Mouse (Mus musculus) frontal cortex, postnatal 25 days (tissue): ENCODE results near the gene Siah3.

Source experiments
- DNase-seq, 2 experiments: peaks; one replicate each; pipeline ENCODE4 v3.0.0; 2022; ENCODE audit warnings: low spot score in 2 of 2

Gene Siah3

DNA sequence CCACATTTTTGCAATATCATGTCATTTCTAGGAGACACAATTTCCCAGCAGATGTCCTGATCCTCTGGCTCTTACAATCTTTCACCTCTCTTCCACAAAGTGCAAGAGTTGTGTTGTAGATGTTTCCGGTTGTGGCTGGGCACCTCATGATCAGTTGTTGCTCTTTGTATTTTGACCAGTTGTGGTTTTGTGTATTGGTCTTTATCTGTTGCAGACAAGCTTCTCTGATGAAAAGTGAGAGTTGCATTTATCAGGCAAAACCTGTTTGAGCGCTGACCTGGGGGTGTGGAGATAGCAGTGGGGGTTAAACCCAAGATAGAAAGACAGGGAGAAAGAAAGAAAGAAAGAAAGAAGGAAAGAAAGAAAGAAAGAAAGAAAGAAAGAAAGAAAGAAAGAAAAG lies 68.9 kb downstream of the Siah3 start:
- DNase-seq, result no peak

DNA sequence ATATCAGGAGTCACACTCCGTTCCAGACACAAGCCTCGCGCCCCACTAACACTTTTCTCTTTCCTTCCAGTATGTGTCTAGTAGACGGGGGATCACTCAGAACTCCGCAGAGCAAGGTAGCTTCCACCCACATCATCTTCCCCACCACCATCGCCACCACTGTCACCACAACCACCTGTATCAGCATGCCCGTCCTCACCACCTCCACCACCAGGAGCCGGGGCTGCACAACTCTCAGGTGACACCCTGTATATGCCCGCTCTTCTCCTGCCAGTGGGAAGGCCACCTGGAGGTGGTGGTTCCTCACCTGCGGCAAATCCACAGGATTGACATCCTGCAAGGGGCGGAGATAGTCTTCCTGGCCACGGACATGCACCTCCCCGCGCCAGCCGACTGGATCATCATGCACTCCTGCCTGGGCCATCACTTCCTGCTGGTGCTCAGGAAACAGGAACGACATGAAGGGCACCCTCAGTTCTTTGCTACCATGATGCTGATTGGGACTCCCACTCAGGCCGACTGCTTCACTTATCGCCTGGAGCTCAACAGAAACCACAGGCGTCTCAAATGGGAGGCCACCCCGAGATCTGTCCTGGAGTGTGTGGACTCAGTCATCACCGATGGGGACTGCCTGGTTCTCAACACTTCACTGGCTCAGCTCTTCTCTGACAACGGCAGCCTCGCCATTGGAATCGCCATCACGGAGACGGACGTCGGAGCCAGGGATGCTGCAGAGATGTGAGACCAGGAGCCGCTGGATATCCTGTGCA lies 69.8 kb downstream of the Siah3 start:
- DNase-seq, result no peak

DNA sequence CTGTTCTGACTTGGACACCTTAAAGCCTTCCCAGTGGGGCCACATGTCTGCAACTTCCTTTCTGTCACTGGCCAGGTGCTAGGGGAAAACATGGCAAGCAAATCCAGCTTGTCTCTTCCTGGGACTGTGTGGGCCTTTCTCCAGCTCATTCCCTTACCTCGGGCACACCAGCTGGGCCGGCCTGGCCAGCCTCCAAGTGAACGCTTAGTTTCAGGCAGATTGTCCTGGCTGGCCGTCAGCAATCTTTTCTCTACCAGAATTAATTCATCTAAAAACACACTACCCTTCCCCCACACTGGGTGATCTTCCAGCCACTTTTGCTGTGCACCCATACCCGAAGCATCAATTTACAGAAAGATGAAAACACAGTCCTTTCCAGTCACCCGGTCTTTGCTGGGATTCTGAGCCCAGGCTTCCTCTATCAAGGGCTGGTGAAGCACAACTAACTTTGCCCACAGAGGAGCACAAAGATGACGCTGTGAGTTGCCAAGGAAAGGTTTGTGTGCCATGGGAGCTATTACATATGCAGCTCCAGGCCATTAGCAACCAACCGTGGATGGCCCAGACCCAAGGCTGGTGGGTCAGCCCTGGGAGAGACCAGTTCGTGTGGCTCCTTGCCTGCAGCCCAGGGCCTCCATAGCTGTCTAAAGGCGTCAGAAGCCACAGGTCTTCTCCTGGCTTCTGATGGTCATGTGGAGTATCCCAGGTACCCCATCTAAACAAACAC lies 71.8 kb downstream of the Siah3 start:
- peak; percentile 53 to 64 for DNase-seq

DNA sequence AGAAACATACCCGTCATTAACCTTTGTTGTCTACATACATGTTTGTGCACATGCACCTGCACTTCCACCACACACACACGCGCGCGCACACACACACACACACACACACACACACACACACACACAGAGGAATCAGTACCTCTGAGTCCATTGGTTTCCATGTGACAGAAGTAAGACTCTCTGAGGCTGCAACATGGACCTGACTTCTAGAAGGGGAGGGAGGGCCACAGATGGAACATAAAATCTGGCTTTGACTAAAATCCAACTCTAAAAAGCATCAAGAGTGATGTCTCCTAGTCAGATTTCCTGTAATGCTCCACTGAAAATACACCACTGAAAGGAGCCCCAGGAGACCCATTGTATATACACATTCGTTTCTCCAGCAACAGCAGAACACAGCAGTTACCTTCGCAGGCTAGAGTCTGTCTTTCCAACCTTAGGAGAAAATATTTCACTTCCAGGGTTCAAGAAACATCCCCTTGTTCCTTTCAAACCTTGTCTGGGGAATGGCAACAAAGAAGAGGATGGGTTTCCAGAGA lies 75.1 kb downstream of the Siah3 start:
- DNase-seq, result no peak

DNA sequence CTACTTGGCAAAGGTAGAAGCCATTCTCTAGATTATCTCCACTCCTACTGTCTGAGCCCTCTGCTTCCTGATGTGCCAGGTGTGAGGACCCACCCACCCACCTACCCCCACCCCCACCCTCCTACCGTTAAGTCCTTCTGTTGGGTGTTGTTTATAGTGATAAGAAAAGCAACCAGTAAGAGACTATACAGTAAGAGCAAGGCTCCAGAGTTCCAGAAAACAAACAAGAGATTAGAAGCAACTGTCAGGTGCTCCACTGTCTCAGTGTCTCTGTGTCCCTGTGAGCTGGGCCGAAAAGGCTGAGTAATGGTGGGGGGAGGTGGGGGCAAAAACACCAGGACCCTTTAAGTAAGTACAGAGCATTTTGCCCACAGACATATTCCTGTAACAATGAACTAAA lies 83.4 kb downstream of the Siah3 start:
- DNase-seq, result no peak

DNA sequence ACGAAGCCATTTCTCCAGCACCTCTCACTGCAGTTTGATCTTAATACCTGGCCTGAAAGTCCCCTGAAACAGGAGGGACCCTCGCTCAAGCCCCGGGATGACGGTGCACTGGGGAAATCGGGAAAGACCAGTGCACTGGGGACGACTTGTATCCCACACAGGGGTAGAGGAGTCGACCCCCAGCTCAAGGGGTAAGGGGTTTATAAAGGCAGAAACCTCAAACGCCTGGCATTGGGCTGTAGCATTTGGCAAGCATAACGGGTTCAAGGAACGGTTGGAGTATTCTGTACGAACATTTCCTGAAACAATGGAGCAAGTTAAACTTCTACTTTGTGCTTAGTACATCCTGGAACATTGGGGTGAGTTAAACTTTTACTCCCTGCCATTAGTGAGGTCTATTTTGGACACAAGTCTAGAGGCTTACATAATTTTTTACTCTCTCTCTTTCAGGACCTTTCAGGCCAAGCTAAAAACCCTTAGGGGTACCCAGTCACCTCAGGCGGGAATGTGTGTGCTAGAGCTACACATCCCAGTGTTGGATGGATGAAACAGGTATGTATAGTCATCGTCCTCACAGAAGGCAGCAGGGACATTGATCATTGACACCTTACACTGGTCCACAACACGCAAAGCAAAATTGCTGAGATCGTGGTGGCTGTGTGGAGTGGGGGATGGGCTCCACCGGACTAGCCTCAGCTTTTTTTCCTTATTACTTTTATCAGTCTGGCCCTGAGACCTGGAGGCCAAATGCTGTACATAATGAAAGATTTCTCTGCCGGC lies 84.6 kb downstream of the Siah3 start:
- DNase-seq, result no peak

DNA sequence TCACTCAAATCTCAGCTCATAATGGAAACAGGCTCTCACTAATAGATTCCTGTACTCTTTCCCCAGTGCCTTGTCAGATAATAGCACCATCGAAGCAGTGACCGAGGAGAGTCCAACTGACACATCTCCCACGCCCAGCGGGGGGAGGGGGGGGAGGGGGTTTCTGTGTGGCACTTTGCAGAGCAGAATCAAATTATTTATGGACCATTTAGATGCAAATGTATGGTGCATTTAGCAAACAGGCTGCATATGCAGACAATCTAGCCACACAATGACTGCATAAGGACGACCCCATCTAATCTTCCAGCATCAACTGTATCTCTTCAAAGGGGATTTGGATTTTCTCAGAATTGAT lies 85.2 kb downstream of the Siah3 start:
- DNase-seq, result no peak

DNA sequence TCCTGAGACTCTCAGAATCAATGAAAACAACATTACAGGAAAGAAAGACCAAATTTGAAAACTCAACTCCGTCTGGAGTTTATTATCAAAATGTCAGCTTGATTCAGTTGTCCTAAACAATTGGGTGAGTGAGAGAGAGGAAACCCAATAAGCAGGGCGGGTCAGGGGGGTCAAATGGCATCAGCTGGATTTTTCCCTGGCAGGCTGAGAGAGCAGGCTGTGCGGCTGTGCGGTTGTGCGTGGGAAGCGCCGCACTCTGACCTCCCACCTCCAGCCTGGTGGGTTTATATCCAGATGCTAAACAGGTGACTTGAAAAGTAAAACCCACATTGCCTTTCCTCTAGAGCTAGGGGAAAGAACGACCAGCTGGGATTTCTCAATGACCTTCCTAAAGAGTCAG lies 85.9 kb downstream of the Siah3 start:
- DNase-seq, result no peak

DNA sequence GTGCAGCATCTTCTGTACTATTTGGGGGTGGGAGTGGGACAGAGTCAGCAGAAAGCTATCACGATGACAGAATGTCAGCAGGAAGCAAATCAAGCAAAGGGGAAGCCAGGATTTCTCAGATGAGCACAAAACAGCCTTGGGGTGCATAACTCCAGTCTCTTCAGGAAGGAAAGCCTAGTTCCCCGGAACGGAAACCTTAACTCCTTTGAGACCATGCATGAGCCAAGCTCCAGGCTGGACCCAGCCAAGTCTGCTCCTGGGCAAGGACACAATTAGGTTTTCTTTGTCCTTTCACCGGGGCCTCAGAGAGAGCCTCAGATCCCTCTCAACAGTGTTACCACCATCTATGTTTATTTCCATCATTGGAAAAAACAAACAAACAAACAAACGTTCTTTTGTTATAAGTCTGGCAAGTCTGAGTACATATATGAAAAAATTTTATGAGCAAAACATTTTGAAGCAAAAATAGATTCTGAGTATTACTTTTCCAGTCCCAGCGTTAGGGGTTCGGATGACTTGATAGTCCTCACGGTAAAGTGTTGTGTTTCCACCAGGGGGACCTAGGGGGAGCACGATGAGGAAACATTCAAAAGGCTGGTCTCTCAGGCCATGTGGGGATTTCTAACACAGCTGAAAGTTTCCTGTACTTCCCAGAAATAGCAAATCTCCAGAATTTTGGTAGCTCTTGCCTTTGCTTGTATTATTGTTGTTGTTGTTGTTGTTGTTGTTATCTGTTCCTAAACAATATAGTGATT lies 106.0 kb downstream of the Siah3 start:
- DNase-seq, result no peak

DNA sequence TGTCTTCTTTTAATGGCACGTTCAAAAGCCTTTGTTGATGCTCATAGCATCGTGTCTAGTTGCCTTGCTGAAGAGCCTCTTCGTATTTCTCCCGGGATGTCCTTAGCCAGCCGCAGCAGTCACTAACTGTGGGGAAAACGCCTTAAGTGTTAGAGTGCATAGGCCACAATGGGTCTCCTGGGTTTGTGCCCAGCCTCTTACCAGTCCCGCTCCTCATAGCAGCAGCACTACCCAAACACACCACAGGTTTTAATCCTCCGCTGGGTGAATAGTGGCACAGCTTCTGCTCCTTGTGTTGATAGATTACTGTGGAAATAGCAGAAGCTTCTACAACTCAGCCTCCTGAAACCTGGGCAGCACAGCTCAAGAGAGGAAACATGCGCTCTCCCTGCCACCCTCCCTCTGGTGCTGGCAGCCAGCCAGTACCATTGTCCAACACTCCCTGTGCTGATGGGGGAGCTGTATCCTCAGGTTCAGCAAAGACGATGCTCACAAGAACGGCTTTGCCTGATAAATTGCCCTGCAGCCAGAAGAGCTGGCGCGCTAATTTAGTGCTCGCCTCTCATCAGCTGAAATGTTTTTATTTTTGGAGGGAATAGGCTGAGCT lies 109.9 kb downstream of the Siah3 start:
- peak in 1 of 2 experiments; percentile 12 for DNase-seq

DNA sequence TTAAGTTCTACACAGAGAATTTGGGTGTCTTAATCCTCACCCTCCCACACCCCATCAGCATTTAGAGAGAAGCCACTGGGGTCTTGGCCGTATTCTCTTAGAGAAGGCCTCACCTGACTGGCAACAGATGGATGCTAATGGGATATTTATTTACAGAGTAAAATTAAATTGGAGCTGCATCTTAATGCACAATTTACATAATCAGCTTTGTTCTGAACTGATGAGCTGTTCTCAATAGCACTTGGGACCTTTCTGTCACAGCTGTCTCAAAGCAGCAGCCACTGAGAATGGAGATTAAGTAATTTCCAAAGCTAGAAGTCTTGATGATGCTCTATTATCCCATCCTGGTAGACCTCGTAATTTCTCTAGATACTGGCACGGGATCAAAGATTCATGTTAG lies 110.5 kb downstream of the Siah3 start:
- no peak for DNase-seq

DNA sequence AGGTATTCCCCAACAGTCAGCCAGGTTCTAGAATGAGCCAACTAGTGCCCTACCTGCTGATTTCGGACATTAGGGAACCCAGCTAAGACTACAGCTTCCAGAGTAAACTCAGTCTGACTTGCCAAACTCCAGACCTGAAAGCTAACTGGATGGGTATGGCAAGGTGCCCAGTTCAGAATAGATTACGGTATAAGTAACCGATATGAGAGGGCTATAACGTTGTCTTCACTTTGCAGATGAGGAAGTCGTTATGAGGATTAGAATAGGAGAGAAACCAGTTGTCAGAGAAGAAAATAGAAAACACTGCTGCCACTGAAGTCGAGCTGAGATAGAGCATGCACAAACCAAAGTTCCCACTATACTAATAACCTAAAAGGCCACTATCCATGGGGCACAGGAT lies 123.2 kb downstream of the Siah3 start:
- DNase-seq, result no peak
